Mouse (Mus musculus): ENCODE results near the gene Dhcr24.

Dhcr24 gene

DNA sequence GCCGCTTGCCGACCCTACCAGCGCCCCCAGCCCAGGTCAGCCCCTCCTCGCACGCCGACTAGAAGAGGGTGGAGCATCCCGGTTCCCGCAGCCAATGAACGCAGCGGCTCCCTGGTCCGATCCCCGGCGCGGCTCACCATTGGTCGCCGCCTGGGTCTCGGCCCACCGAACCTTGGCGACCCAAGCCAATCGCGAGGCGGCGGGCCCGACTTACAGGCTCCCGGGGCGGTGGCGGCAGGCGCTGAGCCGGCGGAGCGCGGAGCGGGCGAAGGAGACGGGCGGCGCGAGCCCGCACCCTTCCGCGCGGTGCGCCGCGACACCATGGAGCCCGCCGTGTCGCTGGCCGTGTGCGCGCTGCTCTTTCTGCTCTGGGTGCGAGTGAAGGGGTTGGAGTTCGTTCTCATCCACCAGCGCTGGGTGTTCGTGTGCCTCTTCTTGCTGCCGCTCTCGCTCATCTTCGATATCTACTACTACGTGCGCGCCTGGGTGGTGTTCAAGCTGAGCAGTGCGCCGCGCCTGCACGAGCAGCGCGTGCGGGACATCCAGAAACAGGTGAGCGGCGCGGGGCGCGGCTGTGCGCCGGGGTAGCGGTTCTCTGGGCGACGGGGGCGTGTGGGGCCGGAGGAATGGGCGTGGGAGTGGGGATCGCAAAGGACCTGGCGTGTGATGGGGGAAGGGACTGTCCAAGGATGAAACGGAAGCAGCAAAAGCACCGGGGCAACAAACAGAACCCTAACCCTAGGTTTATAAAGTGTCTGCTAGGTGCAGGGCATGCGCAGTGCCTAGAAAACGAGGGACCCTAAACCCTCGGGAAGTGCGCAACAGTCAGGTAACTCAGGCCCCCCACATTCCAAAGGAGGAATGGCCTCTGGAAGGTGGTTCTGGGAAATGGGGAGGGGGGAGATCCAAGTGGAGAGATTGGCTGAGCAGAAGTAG lies at the start of gene Dhcr24:
Gene Dhcr24, plus strand, starts transcription at position 193 of the 936 bp plus-strand sequence.
- DNase-seq (ENCODE audit: low spot score), result peak; percentile 83

DNA sequence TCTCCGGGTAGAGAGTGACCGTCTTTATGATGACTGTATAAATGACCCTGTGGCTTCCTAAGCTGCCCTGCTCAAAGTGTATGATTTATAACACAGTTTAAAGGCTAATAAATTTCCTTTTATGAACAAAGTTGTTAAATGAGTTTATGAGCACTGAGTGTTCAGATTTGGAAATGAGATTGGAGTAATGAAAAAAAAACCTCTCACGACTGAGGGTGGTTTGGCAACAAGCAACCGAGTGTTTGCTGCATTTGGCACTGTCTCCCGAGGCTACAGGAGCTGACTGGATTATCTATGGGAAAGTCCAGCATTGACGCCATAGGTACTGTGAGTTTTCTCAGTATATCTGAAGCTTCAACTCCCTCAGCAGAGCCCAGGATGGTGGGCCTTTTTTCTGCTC lies 46.2 kb upstream of the Dhcr24 start:
- no peak for DNase-seq (ENCODE audit: low spot score)

DNA sequence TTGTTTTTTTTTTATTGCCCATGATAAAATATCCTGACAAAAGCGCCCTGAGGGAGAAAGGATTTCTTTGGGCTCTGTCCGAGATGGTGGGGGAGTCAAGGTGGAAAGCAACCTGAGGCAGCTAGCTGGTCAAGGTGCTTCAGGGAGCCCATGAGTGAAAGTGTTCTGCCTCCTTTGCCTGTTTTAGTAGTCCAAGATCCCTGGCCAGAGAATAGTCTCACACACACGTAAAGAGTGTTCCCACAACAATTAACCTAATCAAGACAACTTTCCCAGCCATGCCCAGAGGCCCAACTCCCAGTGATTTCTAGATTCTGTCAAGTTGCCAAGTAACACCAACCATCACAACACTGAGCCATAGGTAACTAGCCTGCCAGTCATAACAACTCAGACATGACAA lies 38.3 kb upstream of the Dhcr24 start:
- no peak for DNase-seq (ENCODE audit: low spot score)

DNA sequence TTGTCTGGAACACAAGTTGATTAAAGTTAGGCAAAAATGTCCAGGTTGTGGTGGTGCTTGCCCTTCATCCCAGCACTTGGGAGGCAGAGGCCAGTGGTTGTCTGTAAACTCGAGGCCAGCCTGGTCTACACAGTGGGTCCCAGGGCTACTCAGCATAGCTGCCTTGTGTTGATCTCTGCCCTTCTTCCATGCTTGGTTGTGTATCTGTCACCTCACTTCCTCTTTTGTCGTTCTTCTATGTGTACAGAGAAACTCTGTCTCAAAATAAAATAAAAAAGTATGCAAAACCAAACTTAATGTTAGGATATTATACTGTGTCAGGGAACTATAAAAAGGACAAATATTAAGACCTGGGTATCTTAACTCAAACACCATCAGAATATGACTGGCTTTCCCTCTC lies 36.7 kb upstream of the Dhcr24 start:
- DNase-seq (ENCODE audit: low spot score), result no peak

DNA sequence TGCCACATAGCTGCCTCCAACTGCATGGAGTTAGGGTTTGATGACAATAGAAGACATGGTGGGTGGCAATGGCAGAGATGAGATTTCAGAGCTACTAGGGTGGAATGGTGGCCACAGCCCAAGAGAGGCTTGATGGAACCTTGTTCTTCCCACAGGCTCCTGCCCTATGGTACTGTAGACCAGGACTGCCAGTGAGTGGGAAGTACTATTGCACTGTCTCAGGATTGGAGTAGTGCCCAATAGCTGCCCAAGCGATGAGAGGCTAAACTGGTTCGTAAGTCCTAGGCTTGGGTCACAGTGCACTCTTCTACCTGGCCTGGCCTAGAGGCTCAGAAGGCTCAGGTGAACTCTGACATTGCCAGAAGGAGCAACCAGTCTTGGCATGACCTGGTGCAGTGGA lies 35.8 kb upstream of the Dhcr24 start:
- DNase-seq (ENCODE audit: low spot score), result no peak

DNA sequence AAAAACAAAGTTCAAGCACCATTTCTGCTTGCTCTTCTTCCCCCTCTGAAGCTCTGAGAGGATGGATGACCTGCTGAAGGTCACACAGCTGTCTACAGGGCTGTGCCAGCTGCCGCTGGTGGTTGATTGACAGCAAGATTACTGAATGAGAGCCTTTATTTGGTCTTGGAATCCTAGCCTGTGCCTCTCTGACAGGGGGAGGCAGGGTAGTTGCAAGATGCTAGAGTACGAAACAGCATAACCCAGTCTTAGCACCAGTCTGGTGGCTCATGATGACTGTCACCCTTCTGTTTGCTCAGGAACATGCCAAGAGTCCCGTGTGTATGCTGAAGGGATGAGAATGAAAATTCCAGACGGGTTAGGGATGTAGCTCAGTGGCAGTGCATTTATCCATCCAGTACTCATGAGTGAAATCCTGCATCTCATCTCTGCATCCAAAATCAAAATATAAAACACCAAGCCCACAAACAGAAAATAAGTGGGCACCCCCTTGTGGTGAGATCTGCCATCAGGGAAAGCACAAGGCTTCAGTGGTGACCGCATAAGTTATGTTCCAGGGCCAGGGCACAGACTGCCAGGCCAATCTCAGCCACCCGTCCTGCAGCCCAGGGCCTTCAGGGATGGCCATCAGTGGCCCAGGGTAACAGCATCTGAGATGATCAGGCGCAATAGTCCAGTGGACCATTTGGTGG lies 32.8 kb upstream of the Dhcr24 start:
- DNase-seq (ENCODE audit: low spot score), result no peak

DNA sequence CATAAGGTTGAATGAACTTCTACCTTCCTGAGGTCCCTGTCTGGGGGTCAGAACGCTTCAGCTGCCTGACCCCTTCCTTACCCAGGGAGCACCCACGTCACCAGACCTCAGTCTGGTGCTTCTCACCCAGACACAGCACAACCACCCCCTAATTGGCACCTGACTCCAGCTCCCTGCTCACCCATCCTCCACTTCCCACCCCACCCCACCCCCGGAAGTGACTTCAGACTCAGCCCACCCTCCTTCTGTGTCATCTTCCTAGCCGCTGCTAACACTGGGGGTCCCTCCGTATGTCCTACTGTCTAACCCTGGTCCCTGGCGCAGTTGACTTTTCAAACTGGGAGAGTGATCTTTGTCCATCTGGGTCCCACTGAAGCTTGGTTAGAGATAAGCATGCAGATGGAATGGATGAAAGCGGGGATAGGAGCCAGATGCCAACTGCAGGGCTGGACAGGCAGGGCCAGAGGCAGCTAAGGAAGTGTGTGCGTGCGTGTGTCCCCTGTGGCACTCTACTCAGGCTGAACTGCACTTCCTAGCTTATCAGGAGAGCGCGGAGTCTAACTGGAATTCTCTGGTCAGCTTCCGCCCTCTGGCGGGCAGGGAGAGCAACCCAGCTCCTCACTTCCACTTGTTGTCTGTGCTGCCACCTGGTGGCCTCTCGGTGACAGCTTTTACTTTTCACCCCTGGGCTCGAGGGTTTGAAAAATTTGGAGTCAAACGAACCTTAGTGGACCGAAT lies 31.3 kb upstream of the Dhcr24 start:
- DNase-seq (ENCODE audit: low spot score), result peak; percentile 82

DNA sequence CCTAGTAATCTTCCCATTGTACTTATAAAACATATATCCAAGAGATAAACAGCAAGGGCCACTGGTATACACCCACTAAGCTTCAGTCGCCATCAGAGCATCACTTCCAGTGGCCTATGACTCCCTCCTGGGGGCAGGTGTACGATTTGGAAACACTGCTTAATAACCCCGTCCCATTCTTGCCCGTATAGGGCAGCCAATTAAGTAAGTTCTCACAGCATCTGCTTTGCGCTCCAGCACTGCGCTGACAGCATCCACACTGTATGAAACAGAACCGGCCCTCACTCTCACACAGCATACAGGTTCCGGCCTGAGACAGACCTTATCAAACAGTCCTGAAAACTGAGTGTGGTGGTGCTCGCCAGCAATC lies 30.7 kb upstream of the Dhcr24 start:
- no peak for DNase-seq (ENCODE audit: low spot score)

DNA sequence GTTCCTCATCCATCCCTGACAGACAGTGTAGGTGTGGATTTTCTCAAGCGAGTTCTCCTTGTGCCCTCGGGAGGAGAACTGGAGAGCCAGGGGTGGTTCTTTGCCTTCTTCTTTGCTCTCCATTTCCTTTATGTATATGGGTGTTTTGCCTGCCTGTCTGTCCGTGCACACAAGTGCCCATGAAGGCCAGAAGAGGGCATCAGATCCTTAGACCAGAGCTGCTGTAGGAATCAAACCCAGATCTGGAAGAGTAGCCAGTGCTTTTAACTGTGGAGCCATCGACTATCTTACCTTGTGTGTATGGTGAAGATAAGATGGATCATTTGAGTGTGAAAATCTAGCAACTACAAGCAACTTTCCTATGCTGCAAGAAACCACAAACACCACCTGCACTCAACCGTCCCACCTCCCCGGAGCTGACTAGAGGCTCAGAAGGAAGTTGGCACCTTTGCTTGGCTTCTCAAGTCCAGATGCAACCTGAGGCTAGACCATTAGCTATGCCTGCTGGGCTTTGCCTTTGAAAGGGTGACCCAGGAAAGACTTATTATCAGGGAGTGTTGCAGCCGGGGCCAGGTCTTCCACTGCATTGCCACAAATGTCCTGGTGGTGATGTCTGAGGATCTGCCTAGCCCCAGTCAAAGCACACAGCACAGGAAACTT lies 27.3 kb upstream of the Dhcr24 start:
- DNase-seq (ENCODE audit: low spot score), result no peak

DNA sequence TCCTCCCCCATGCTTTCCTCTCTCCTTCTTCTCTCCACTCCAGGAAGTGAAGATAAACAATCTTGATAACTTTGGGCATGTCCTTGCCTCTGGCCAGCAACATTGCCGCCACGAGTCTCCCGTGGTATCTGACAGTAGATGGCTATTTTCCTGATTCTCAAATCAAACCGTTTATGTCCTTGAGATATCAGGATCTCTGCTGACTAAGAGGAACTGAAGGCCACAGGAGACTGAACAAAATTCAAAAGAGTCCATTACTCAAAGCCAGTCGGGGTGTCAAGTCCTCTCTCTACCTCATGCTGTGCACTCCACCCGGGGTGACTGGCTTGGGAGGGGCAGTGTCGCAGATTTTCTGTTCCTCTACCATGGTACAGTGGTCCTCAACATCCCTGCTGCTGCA lies 26.6 kb upstream of the Dhcr24 start:
- no peak for DNase-seq (ENCODE audit: low spot score)

DNA sequence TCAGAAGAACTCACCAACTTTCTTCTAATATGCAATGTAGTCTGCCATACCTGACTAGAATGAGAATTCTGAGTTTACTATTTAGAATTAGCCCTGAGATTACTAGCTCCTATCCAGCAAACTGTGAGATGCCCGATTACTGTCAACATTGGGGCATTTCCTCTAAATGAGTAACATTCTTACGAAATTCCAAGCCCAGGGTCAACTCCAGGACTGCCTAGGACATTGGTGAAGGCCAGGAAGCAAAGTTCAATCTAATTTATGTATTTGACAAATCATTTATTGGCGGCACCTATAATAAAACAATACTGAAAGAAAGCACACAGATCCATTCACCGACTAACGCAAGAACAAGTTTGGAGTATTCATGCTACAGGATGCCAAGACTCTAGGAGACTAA lies 21.1 kb upstream of the Dhcr24 start:
- DNase-seq (ENCODE audit: low spot score), result no peak

DNA sequence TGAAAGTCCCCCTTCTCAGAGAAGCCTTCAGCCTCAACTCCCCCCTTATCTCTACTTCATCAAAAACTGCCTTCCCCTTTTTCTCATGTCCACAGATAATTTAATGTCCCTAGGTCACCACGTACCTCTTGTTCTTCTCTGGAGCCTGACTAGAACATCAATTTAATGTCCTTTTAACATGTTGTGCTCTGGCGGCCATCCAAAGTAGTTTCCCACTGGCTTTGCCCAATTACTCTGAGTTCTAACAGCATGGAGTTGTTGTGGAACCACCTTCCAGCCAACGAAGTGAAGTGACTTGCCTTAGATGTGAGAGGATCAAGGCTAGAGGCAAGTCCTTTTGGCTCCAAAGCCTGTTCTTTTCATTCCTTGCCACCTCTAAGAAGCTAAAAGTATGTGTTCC lies 19.3 kb upstream of the Dhcr24 start:
- DNase-seq (ENCODE audit: low spot score), result no peak

DNA sequence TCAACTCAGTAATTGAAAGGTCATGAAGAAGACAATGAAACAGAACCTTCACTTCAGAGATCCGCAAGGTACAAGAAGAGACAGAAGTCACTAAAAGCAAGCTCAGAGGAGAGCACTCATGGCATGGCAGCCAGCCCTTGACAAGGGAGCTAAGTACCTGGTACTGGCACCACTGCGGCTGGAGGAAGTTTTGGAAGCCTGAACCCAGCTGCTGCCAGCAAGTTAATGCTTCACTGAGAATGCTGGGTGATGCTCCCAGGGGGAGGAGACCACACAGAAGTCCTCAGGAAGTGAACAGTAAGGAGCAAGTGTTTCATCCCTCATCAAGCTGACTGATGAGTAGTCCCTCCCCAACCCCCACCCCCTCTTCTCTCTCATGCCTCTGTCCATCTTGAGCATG lies 18.6 kb upstream of the Dhcr24 start:
- no peak for DNase-seq (ENCODE audit: low spot score)

DNA sequence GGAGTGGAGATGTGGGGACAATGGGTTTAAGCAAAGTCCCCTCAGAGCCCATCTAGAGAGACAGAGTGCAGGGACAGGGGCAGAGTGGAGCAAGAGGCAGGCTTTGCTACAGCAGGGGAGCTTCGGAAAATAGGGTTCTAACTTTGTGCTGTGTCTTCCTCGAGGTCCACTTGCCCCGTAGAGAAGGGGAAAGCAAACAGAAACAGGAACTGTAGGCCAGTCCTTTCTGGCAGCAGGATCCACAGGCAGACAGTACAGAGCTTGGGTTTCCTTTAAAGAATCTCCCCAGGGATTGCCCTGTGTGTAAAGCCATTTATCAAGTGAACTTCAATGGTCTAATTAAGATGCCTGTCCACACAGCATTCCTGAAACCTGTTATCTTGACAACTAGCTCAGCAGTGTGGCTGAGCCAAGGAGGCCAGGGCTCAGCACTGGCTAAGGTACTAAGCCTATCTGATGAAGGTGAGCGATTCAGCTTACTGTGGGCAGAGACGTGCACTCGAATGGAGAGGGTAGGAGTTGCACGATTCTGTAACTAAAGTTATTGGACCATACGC lies 14.9 kb upstream of the Dhcr24 start:
- DNase-seq (ENCODE audit: low spot score), result no peak

DNA sequence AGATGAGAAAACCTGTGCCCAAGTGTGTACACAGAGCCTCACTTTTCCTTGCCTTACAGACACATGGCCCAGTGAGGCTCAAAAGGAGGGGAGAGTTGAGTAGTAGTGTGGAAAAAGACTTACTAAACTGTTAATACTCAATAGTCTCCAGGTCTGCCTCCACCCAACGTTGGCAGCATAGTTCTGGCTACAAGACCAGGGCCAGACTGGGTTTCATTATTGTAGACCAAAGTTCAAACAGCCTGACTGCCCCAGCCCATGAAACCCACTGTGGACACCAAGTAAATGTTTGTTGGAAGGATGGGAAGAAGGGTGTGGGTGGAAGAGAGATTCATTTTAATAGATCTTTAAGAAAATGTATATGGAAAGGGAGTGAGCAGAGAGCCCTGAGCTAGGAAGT lies 13.9 kb upstream of the Dhcr24 start:
- DNase-seq (ENCODE audit: low spot score), result no peak

DNA sequence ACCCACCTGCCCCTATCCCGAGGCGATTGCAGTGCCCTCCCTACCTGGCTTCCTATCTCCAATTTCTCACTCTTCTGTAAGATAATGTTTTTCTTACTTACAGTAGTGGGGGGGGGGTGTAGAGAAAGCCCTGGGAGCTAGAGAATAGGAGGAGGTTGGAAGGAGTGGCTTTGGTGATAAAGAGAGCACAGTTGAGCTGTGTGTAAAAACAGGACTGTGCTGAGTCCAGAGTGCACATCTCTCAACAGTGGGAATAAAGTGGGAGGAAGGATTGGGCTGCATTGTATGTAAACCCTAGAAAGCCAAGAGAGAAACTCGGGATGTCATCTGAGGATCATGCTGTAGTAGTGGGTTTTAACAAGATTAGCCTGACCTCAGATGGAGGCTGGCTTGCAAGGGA lies 12.7 kb upstream of the Dhcr24 start:
- no peak for DNase-seq (ENCODE audit: low spot score)

DNA sequence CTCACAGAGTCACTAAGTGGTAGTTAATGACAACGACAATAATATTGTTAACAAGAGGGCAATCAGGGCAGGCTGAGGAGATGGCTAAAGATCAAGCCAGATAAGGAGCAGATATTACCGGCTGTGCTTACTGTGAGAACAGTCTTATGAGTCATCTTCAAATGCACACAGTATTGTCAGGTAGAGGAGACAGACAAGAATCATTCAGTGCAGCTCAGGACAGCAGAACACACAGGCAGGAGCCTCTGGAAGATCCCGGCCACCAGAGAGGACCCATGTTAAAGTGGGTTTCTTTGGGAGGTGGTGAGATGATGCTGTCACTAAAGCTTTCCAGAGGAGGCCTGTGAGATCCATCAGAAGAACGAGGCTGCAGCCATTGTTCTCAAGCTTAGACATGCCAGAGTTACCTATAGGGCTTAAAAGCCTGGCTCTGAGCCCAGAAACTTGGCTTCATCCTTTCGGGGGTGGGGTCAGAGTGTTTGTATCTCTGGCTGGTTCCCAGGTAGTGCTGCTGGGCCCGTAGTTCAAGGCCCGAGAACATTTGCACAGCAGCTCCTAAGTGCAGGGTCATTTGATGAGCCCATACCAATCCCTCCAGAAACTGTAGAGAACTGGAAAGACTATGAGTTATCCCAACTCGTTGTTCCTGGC lies 10.2 kb upstream of the Dhcr24 start:
- no peak for DNase-seq (ENCODE audit: low spot score)

DNA sequence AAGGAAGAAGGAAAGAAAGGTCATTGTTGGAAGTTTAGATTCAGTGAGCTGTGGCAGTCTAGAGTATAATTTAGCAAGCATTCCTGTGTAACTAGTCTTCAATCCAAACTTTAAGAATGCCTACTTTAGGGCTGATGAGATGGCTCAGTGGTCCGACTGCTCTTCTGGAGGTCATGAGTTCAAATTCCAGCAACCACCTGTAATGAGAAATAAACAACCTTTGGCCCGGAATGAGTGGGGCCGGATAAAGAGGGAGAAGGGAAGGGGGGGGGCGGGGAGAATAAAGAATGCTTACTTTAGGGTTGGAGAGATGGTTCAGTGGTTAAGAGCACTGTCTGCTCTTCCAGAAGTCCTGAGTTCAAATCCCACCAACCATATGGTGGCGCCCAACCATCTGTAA lies 3.6 kb upstream of the Dhcr24 start:
- DNase-seq (ENCODE audit: low spot score), result no peak

DNA sequence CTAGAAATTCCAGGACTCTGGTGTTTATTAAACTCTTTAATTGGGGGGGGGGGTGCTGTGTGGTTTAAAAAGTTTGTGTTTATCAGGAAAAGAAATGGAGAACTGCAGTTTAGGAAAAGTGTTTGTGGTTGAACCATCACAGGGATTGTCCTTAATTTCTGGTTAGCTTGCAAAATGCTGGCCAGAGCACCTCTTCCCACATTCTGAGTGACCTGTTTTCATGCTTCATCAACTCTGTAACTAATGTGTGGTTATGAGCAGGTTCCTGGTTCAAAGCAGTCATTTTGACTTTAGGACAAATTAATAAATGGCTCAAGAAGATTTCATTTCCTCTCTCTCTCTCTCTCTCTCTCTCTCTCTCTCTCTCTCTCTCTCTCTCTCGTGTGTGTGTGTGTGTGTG lies 2.9 kb upstream of the Dhcr24 start:
- no peak for DNase-seq (ENCODE audit: low spot score)

DNA sequence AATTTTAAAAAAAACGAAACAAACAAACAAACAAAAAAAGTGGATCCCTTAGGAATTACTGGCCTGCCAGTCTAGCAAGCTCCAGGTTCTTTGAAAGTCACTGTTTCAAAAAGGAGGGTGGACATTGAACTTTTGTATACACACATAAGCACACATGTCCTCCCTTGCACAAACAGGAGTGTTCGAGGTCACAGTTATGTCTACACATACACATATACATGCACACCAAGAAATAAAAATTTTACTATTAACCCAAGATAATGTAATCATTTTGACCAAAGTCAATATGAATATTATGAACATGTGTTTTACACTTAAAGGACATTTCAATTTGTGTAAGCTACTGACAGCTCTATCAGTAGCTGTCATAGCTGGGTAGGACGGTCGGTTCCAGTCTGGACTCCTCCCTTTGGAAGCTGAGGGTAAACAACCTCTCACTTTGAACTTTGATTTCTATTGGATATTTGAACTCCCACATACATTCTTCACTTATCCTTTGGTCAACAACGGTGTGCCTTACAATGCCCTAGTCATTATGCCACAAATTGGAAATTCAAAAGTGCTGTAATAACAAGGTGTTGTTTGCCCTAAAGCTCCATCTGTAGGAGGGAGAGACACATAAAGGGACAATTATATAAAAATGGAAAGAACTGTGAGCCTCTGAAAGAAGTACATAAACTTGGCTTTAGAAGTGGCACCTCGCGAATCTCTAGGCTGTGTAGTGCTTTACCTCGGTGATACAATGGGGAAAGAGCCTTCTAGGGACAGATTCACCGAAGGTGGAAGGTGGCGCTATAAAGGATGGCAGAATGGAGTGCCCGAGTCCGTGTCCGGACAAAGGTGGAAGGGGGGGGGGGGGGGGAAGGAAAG lies 1.3 kb upstream of the Dhcr24 start:
- no peak for DNase-seq (ENCODE audit: low spot score)
